Mouse (Mus musculus) myocyte (in vitro differentiated cells): ENCODE measurements at regions not wholly inside any gene's neighbourhood (a gene's known extent, or its start where the extent isn't known, plus 50 kb on each side); places are given as distances from the start of the nearest gene placed in this dataset.

Experiments used
- E2F4 ChIP-seq: IDR thresholded peaks from one replicate; pipeline ENCODE4 v1.6.1; 2011; ENCODE audit warnings: mild to moderate bottlenecking, control low read depth, moderate library complexity; ENCODE audit not compliant: insufficient read depth
- MAX ChIP-seq: IDR thresholded peaks from one replicate; pipeline ENCODE4 v1.6.1; 2011; ENCODE audit warnings: low read depth, mild to moderate bottlenecking, control low read depth
- MYOD1 ChIP-seq, 3 experiments: IDR thresholded peaks; one replicate each; pipeline ENCODE4 v1.6.1; 2011; ENCODE audit warnings: control low read depth in 2 of 3, low read depth in 2 of 3, mild to moderate bottlenecking in 2 of 3, moderate library complexity in 1 of 3; ENCODE audit not compliant: insufficient read length in 2 of 3, control insufficient read depth in 1 of 3
- MYOG ChIP-seq, 3 experiments: IDR thresholded peaks; one replicate each; pipeline ENCODE4 v1.6.1; 2011; ENCODE audit warnings: control low read depth in 2 of 3, low read depth in 2 of 3, mild to moderate bottlenecking in 2 of 3; ENCODE audit not compliant: insufficient read length in 2 of 3, control insufficient read depth in 1 of 3, insufficient read depth in 1 of 3
- POLR2A ChIP-seq: IDR thresholded peaks from one replicate; pipeline ENCODE4 v1.6.1; 2011; ENCODE audit warnings: low read depth, mild to moderate bottlenecking, control low read depth, moderate library complexity; ENCODE audit not compliant: insufficient read length
- POLR2AphosphoS2 ChIP-seq: IDR thresholded peaks from one replicate; pipeline ENCODE4 v1.6.1; 2011; ENCODE audit warnings: low read depth, control low read depth; ENCODE audit not compliant: insufficient read length
- REST ChIP-seq: IDR thresholded peaks from one replicate; pipeline ENCODE4 v1.6.1; 2011; ENCODE audit warnings: mild to moderate bottlenecking, control low read depth, moderate library complexity; ENCODE audit not compliant: insufficient read depth, insufficient read length
- SRF ChIP-seq: IDR thresholded peaks from one replicate; pipeline ENCODE4 v1.6.1; 2011; ENCODE audit warnings: low read depth; ENCODE audit not compliant: control insufficient read depth, insufficient read length
- TCF12 ChIP-seq: IDR thresholded peaks from one replicate; pipeline ENCODE4 v1.6.1; 2011; ENCODE audit warnings: mild to moderate bottlenecking, control low read depth; ENCODE audit not compliant: poor library complexity, insufficient read depth, severe bottlenecking
- TCF3 ChIP-seq: IDR thresholded peaks from one replicate; pipeline ENCODE4 v1.6.1; 2011; ENCODE audit warnings: low read depth, control low read depth; ENCODE audit not compliant: insufficient read length
- USF1 ChIP-seq: IDR thresholded peaks from one replicate; pipeline ENCODE4 v1.6.1; 2011; ENCODE audit warnings: low read depth, mild to moderate bottlenecking, control low read depth, moderate library complexity

GRCm38 (mm10) chr12:77833411-77834169 is 360.5 kb upstream of the Gm6657 start:
- no peak for TF ChIP-seq MAX
- no peak for TF ChIP-seq POLR2A
- no peak for TF ChIP-seq TCF12
- TF ChIP-seq SRF: no peak
- no peak for TF ChIP-seq E2F4
- TF ChIP-seq REST: no peak
- no peak for TF ChIP-seq MYOD1 (IDR thresholded peaks at IDR 0.05; ENCODE audit: control insufficient read depth in 1 of 3, insufficient read length in 2 of 3, low read depth in 2 of 3)
- TF ChIP-seq MYOG (IDR thresholded peaks at IDR 0.05; ENCODE audit: control insufficient read depth in 1 of 3, insufficient read depth in 1 of 3, insufficient read length in 2 of 3, low read depth in 2 of 3): no peak
- TF ChIP-seq USF1: no peak
- TF ChIP-seq TCF3: no peak
- no peak for TF ChIP-seq POLR2AphosphoS2
